ENCODE assay signal across 8 mouse cellular contexts in the genomic region with DNA sequence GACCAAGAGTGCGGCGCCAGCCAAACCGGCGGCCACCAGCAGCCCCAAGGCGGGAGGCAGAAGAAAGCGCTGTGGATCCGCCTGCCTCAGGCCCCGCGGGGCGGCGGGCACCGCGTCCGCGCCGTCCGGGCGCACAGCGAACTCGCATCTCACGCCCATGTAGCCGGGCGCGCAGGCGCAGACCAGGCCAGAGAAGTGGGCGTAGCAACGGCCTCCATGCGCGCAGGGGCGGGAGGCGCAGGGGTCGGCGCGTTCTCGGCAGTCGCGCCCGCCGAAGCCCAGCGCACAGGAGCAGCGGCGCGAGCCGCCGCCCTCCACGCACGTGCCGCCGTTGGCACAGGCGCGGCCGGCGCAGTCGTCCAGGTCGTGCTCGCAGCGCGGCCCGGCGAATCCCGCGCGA. TPM values are rescaled to one million over a fixed set of nuclear protein-coding genes. Genes with fewer than 3 reads are reported as not detected.
DNase-seq lines count a peak whose midpoint lies in the region; ATAC-seq and TF ChIP-seq lines count a peak whose summit lies in the region.

No protein-coding gene starts in this region.

- no peak for TF ChIP-seq POLR2A in lung, adult 2 months (IDR thresholded peaks at IDR 0.05; ENCODE audit: borderline replicate concordance, extremely low read depth, low read depth, low read length)

- peak overlapping the region; percentile 83 for H3K4me2 ChIP-seq in heart, embryonic 13.5 days
- peak overlapping the region; percentile 88 for H3K4me2 ChIP-seq in kidney, embryonic 16.5 days (replicated peaks; ENCODE audit: low read depth, low read length)
- peak overlapping the region; percentile 64 for H3K4me2 ChIP-seq in liver, embryonic 13.5 days
- peak overlapping the region; percentile 70 for H3K4me2 ChIP-seq in neural tube, embryonic 15.5 days

- H3K4me1 ChIP-seq in lung, adult 2 months (ENCODE audit: control insufficient read depth, insufficient read depth, low read length) = no peaks in the 10 kb centered on the region
- peaks cover 17% of the 10 kb centered on the region for H3K4me1 ChIP-seq in heart, embryonic 13.5 days
- peaks cover 16% of the 10 kb centered on the region for H3K4me1 ChIP-seq in kidney, embryonic 16.5 days (ENCODE audit: insufficient read depth, low read length)
- H3K4me1 ChIP-seq in liver, embryonic 13.5 days (replicated peaks) = peaks cover 24% of the 10 kb centered on the region
- peaks cover 36% of the 10 kb centered on the region for H3K4me1 ChIP-seq in neural tube, embryonic 15.5 days

- 9% methylated on average over 63 of the region's 63 CpGs for WGBS in lung, adult 2 months
- 6% methylated on average over 56 of the region's 63 CpGs for WGBS in heart, embryonic 13.5 days
- 3% methylated on average over 63 of the region's 63 CpGs for WGBS in kidney, embryonic 16.5 days
- WGBS in liver, embryonic 13.5 days (ENCODE audit: insufficient replicate concordance) = 3% methylated on average over 50 of the region's 63 CpGs
- 4% methylated on average over 55 of the region's 63 CpGs for WGBS in neural tube, embryonic 15.5 days

- ATAC-seq in heart, embryonic 13.5 days (ENCODE audit: extremely low read depth, insufficient number of reproducible peaks, low FRiP score, low TSS enrichment) = no peak
- no peak for ATAC-seq in kidney, embryonic 16.5 days (ENCODE audit: low FRiP score, low TSS enrichment)
- ATAC-seq in liver, embryonic 13.5 days (ENCODE audit: low read depth) = peak; percentile 45; the same call in 1 of the 2 replicates
- ATAC-seq in neural tube, embryonic 15.5 days (ENCODE audit: low FRiP score) = peak; percentile 80

- H3K4me3 ChIP-seq in lung, adult 2 months (replicated peaks; ENCODE audit: extremely low read depth, low read depth, low read length) = no peak overlapping the region
- H3K4me3 ChIP-seq in heart, embryonic 13.5 days = peak overlapping the region; percentile 59
- H3K4me3 ChIP-seq in kidney, embryonic 16.5 days (ENCODE audit: low read length) = peak overlapping the region; percentile 59
- peak overlapping the region; percentile 50 for H3K4me3 ChIP-seq in liver, embryonic 13.5 days (replicated peaks)
- H3K4me3 ChIP-seq in neural tube, embryonic 15.5 days (replicated peaks) = peak overlapping the region; percentile 51

- peak overlapping the region; percentile 78 for H3K9ac ChIP-seq in heart, embryonic 13.5 days
- peak overlapping the region; percentile 67 for H3K9ac ChIP-seq in kidney, embryonic 16.5 days (replicated peaks; ENCODE audit: low read length)
- peak overlapping the region; percentile 17; the same call in 1 of the 2 replicates for H3K9ac ChIP-seq in liver, embryonic 13.5 days
- peak overlapping the region; percentile 53 for H3K9ac ChIP-seq in neural tube, embryonic 15.5 days (replicated peaks)

- no peak overlapping the region for H3K27ac ChIP-seq in heart, embryonic 13.5 days (replicated peaks)
- no peak overlapping the region for H3K27ac ChIP-seq in kidney, embryonic 16.5 days (ENCODE audit: low read length)
- no peak overlapping the region for H3K27ac ChIP-seq in liver, embryonic 13.5 days
- H3K27ac ChIP-seq in neural tube, embryonic 15.5 days (replicated peaks) = no peak overlapping the region

- no peaks in the 10 kb centered on the region for H3K9me3 ChIP-seq in heart, embryonic 13.5 days
- no peaks in the 10 kb centered on the region for H3K9me3 ChIP-seq in kidney, embryonic 16.5 days (ENCODE audit: low read length)
- no peaks in the 10 kb centered on the region for H3K9me3 ChIP-seq in liver, embryonic 13.5 days (replicated peaks)
- no peaks in the 10 kb centered on the region for H3K9me3 ChIP-seq in neural tube, embryonic 15.5 days (replicated peaks)

- no peaks in the 10 kb centered on the region for H3K36me3 ChIP-seq in heart, embryonic 13.5 days
- H3K36me3 ChIP-seq in kidney, embryonic 16.5 days (ENCODE audit: insufficient read depth, low read length) = no peaks in the 10 kb centered on the region
- H3K36me3 ChIP-seq in liver, embryonic 13.5 days = no peaks in the 10 kb centered on the region
- H3K36me3 ChIP-seq in neural tube, embryonic 15.5 days = no peaks in the 10 kb centered on the region

- no peak for TF ChIP-seq CTCF in lung, adult 2 months (IDR thresholded peaks at IDR 0.05; ENCODE audit: insufficient read depth, low read length)

- H3K27me3 ChIP-seq in heart, embryonic 13.5 days (replicated peaks) = peaks cover 100% of the 10 kb centered on the region
- H3K27me3 ChIP-seq in kidney, embryonic 16.5 days (ENCODE audit: insufficient read depth, low read length) = peaks cover 84% of the 10 kb centered on the region
- peaks cover 100% of the 10 kb centered on the region for H3K27me3 ChIP-seq in liver, embryonic 13.5 days
- H3K27me3 ChIP-seq in neural tube, embryonic 15.5 days (replicated peaks) = peaks cover 31% of the 10 kb centered on the region

- DNase-seq in lung, adult 18-20 months = peak; percentile 27 to 39
- no peak for DNase-seq in lung, adult 2 months
- DNase-seq in embryo, embryonic 10 days (ENCODE audit: low spot score) = peak; percentile 92
- DNase-seq in liver, embryonic 13.5 days = peak; percentile 38
- DNase-seq in yolk sac, embryonic 10.5 days (ENCODE audit: low spot score) = peak; percentile 75

RNA-seq across cellular contexts. Expression of a gene that starts 3.5 kb away (rescaled TPM):
- not detected in 2 replicates for polyA plus RNA-seq in lung, adult 2 months (2012; rRNA removed)
- not detected in 2 replicates for polyA plus RNA-seq in heart, embryonic 13.5 days (2015; fragmentation: Nextera tagmentation; extraction: Ambion mirVana)
- polyA plus RNA-seq in kidney, embryonic 16.5 days (2015; fragmentation: Nextera tagmentation; extraction: Ambion mirVana) = 0.41 and 0.74 TPM in 2 replicates
- polyA plus RNA-seq in liver, embryonic 13.5 days (2015; fragmentation: Nextera tagmentation; extraction: Ambion mirVana) = not detected in 2 replicates
- 1.8 and 2.4 TPM in 2 replicates for polyA plus RNA-seq in neural tube, embryonic 15.5 days (2015; fragmentation: Nextera tagmentation; extraction: Ambion mirVana)

RNA-seq across cellular contexts. Expression of a gene that starts 7.6 kb away (rescaled TPM):
- 0.12 and 0.20 TPM in 2 replicates for polyA plus RNA-seq in lung, adult 2 months (2012; rRNA removed)
- 0.05 and 0.19 TPM in 2 replicates for polyA plus RNA-seq in heart, embryonic 13.5 days (2015; fragmentation: Nextera tagmentation; extraction: Ambion mirVana)
- polyA plus RNA-seq in kidney, embryonic 16.5 days (2015; fragmentation: Nextera tagmentation; extraction: Ambion mirVana) = 0.50 and 0.68 TPM in 2 replicates
- 0.06 and 0.07 TPM in 2 replicates for polyA plus RNA-seq in liver, embryonic 13.5 days (2015; fragmentation: Nextera tagmentation; extraction: Ambion mirVana)
- 18.6 and 19.8 TPM in 2 replicates for polyA plus RNA-seq in neural tube, embryonic 15.5 days (2015; fragmentation: Nextera tagmentation; extraction: Ambion mirVana)

RNA-seq across cellular contexts. Expression of a gene that starts 16.9 kb away (rescaled TPM):
- polyA plus RNA-seq in lung, adult 2 months (2012; rRNA removed) = 11.9 and 15.6 TPM in 2 replicates
- 7.4 and 7.6 TPM in 2 replicates for polyA plus RNA-seq in heart, embryonic 13.5 days (2015; fragmentation: Nextera tagmentation; extraction: Ambion mirVana)
- 9.2 and 9.9 TPM in 2 replicates for polyA plus RNA-seq in kidney, embryonic 16.5 days (2015; fragmentation: Nextera tagmentation; extraction: Ambion mirVana)
- polyA plus RNA-seq in liver, embryonic 13.5 days (2015; fragmentation: Nextera tagmentation; extraction: Ambion mirVana) = 2.5 and 2.6 TPM in 2 replicates
- polyA plus RNA-seq in neural tube, embryonic 15.5 days (2015; fragmentation: Nextera tagmentation; extraction: Ambion mirVana) = 33.5 and 37.7 TPM in 2 replicates

RNA-seq across cellular contexts. Expression of a gene that starts 17.4 kb away (rescaled TPM):
- polyA plus RNA-seq in lung, adult 2 months (2012; rRNA removed) = 38.8 and 44.4 TPM in 2 replicates
- 114 and 131 TPM in 2 replicates for polyA plus RNA-seq in heart, embryonic 13.5 days (2015; fragmentation: Nextera tagmentation; extraction: Ambion mirVana)
- 162 and 169 TPM in 2 replicates for polyA plus RNA-seq in kidney, embryonic 16.5 days (2015; fragmentation: Nextera tagmentation; extraction: Ambion mirVana)
- 114 and 118 TPM in 2 replicates for polyA plus RNA-seq in liver, embryonic 13.5 days (2015; fragmentation: Nextera tagmentation; extraction: Ambion mirVana)
- 125 and 136 TPM in 2 replicates for polyA plus RNA-seq in neural tube, embryonic 15.5 days (2015; fragmentation: Nextera tagmentation; extraction: Ambion mirVana)

RNA-seq across cellular contexts. Expression of a gene that starts 26.8 kb away (rescaled TPM):
- polyA plus RNA-seq in lung, adult 2 months (2012; rRNA removed) = 5.2 and 8.1 TPM in 2 replicates
- 1.1 and 1.2 TPM in 2 replicates for polyA plus RNA-seq in heart, embryonic 13.5 days (2015; fragmentation: Nextera tagmentation; extraction: Ambion mirVana)
- polyA plus RNA-seq in kidney, embryonic 16.5 days (2015; fragmentation: Nextera tagmentation; extraction: Ambion mirVana) = 0.85 and 1.2 TPM in 2 replicates
- polyA plus RNA-seq in liver, embryonic 13.5 days (2015; fragmentation: Nextera tagmentation; extraction: Ambion mirVana) = 0.28 and 0.40 TPM in 2 replicates
- polyA plus RNA-seq in neural tube, embryonic 15.5 days (2015; fragmentation: Nextera tagmentation; extraction: Ambion mirVana) = 6.9 and 18.2 TPM in 2 replicates

Comparison
In these comparisons a context has a peak if more than half of its experiments do, and no peak if none do; other contexts are left out.
1. ATAC-seq: peak in liver, embryonic 13.5 days (single experiment) and neural tube, embryonic 15.5 days (single experiment); none in heart, embryonic 13.5 days (single experiment) and kidney, embryonic 16.5 days (single experiment).
2. H3K9ac ChIP-seq: peak in every context shown above with its lines; median percentile 78 in heart, embryonic 13.5 days; 67 in kidney, embryonic 16.5 days; 53 in neural tube, embryonic 15.5 days; 17 in liver, embryonic 13.5 days.
3. RNA of a gene that starts 7.6 kb away (polyA plus RNA-seq): 18.6 to 19.8 TPM in neural tube, embryonic 15.5 days; 0.50 to 0.68 TPM in kidney, embryonic 16.5 days, 0.12 to 0.20 TPM in lung, adult 2 months, 0.06 to 0.07 TPM in liver, embryonic 13.5 days and 0.05 to 0.19 TPM in heart, embryonic 13.5 days; every median in the first group is over 10 times any median in the second.
4. Peak in every context shown above with its lines, with median percentiles within 50 percentile points of each other: H3K4me2 ChIP-seq.